Mouse (Mus musculus) kidney, adult 9 months (tissue): ENCODE results near the gene Atat1.
A peak's percentile ranks its signal among the peaks of the same experiment; 100 is the strongest.

Experiments
- DNase-seq: peaks from one replicate; pipeline ENCODE4 v3.0.0; 2022

The Atat1 gene

GRCm38 (mm10) chr17:35870884-35871696 lies 38.8 kb downstream of the Atat1 start:
- no peak for DNase-seq

DNA sequence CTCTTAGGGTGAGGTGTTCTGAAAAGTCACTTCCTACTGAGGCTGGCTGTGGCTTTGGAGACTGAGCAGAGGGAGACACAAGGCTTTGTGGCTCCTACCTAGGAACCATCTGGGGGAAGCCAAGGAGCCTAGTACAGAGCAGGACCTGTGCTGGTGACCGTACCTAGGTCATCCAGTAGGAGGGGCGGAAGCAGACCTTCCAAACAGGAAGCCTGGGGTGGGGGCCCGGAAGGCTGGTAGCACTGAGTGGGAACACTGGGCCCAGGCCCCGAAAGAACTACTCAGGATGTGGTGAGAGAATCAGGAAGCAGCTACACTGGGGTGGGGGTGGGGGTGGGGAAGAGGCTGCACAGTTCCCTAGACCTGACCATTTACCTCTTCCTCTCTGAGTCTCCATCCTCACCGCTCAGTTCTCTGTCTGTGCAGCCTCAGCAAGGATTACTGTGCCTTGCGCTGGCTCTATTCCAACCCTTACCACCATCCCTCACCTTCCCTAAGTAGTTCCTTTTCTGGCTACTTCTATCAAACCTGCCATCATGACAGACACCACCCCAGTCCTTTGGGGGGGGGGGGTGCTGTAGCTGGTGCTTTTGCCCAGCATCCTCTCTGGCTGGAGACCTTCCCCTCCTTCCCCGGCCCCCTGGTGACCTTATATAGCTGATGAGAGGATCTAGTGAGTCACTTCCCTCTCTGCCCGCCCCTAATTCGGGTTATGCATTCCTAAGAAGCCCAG lies 39.6 kb downstream of the Atat1 start:
- DNase-seq = peak; percentile 66

DNA sequence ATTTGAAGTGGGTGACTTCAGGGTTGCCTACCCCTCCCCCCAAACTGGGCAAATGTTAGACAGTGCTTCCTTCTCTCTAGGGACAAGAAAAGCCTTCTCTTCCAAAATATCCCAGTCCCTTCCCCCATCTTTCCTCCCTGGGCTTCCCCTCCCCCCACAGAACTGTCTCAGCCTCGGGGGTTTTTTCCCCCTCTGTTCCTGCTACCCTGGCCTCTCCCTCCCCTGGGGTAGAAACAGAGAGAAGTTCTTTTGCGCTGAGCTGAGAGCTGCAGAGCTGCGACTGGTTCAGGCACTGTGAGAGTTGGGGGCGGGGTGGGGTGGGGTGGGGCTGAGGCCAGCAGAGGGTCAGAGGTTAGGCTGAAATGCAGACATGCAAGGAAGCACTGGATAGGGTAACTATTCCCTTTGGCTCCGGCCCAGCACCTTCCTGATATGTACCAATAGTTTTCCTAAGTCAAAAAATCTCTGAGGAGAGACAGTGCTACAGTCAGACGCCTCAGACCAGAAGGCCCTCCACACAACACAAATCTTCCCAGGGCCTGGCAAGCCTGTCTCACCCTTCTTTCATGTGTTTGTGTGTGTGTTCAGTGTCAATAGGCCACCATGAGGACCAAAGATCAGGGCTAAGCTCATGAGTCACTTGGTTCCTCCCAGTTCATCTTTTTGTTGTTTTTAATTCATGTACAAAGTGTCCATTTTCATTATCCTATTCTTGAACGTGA lies 40.4 kb downstream of the Atat1 start:
- DNase-seq = no peak

- no peak for DNase-seq
Measured at GRCm38 (mm10) chr17:35868961-35869345, 40.9 kb downstream of the Atat1 start.

- DNase-seq = no peak
Measured at GRCm38 (mm10) chr17:35868165-35868820, 41.6 kb downstream of the Atat1 start.

GRCm38 (mm10) chr17:35866911-35867890 lies 42.7 kb downstream of the Atat1 start:
- DNase-seq = peak; percentile 51

- DNase-seq = peak; percentile 51
Measured at GRCm38 (mm10) chr17:35866281-35866831, 43.5 kb downstream of the Atat1 start.

GRCm38 (mm10) chr17:35865481-35866280 lies 44.2 kb downstream of the Atat1 start, which contains the start of gene Ppp1r18:
Gene Ppp1r18 (plus strand): TSS chr17:35865593.
- DNase-seq = peak; percentile 53

GRCm38 (mm10) chr17:35864832-35865353 lies 45.0 kb downstream of the Atat1 start:
- no peak for DNase-seq

DNA sequence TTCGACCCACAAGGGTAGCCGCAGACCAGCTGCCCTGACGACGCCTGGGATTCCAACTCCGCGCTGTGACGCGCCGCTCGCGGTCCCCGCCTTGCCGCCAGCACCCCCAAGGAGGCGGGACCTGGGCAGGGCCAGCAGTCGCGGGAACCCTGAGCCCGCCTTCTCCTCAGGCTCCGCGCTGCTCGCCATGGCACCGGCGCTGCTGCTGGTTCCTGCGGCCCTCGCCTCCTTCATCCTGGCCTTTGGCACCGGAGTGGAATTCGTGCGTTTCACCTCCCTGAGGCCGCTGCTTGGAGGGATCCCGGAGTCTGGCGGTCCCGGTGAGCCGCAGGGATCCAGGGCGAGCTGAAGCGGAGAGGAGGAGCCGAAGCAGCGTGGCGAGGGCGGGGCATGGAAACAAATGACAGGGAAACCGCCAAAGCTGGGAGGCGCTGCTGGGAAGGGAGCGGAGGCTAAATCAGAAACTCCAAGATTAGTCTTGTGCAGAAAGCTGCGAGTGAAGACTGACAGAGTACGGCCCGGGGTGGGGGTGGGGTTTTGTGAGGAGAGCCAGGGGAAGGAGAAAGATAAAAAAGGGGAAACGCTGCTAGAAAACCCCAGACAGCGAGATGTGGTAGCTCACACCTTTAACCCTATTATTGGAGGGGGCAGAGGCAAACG lies 48.5 kb downstream of the Atat1 start, which contains the start of gene Nrm:
TSS of gene Nrm (plus strand) at position 121 of the 660 bp plus-strand sequence.
- peak; percentile 89 for DNase-seq

DNA sequence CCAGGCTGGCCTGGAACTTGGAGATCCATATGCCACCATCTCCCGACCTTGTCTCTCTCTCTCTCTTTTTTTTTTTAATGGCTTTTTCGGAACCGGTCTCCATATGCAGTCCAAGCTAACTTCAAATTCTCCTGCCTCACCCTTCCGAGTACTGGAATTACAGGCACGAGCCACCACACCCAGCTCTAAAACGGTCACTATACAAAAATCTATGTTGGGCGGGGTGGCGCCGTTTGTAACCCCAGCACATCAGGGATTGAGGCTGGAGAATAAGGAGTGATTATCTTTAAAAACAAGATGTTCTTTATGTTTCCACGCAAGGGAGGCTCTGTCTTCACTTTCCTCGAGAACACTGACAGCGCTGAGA lies 49.1 kb downstream of the Atat1 start:
- no peak for DNase-seq

DNA sequence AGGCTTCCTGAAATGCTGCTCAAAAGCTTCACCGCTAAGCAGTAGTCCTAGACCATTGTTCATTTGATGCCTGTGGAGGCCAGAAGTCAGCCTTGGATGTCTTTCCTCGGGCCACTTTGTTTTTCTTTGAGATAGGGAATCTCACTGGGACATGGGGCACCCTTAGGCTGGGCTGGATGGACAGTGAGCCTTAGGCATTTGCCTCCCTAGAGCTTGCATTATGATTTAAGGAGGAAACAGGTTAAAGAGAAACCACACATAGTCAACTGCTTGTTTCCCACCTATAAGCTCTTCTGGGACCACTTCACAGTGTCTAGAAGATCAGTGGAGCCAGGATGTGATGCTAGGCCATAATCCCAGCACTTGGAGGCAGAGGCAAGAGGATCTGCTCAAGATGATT lies 50.0 kb downstream of the Atat1 start:
- DNase-seq = no peak

GRCm38 (mm10) chr17:35859371-35859770 lies 50.5 kb downstream of the Atat1 start:
- DNase-seq = no peak

DNA sequence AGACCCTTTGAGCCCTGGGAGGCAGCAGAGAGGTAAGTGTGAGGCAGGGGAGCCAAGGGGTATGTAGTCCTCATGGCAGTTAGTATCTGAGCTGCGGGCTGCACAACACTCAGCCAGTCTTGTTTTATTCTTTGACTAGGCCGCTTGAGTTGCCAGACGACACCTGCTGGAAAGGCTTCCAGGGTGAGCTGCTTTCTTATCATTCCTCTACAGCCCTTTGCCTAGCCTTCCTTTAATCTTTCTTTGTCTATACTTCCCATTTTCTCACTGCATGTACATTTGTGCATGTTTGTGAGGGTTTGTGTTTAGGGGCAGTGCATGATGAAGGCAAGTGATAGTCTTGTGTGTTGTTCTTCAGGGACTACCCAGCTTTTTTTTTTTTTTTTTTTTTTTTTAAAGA lies 58.9 kb downstream of the Atat1 start:
- DNase-seq = no peak

DNA sequence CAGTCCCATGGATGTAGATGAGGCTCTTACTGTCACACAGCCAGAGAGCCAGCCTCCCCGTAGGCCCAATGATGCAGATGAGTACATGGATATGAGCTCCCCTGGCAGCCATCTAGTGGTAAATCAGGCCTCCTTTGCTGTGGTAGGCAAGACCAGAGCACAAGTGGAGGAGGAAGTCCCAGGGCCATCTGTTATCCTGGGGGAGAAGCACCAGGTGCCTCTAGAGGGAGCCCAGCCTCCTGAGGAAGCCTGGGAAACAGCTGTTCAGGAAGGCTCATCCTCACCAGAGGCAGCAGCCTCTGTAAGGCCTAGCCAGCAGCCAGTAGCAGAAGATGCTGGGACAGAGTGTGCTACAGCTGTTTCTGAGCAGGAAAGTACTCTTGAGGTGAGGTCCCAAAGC lies 61.8 kb downstream of the Atat1 start:
- DNase-seq = no peak
